Mouse (Mus musculus) lung, adult 2 months (tissue): ENCODE results near the gene Mfsd9.

ENCODE experiments used
- CTCF ChIP-seq: fragments of 200-500 bp; IDR thresholded peaks from 2 replicates; pipeline ENCODE4 v1.5.1; 2011; ENCODE audit warnings: mild to moderate bottlenecking, low read length, control low read depth; ENCODE audit not compliant: insufficient read depth
- POLR2A ChIP-seq: fragments of 200-500 bp; IDR thresholded peaks from 2 replicates; pipeline ENCODE4 v1.6.1; 2011; ENCODE audit warnings: low read depth, mild to moderate bottlenecking, control low read depth, low read length, borderline replicate concordance; ENCODE audit errors: extremely low read depth

- TF ChIP-seq CTCF = no peak
- no peak; the same call in 1 of the 2 replicates for TF ChIP-seq POLR2A
Observed at GRCm38 (mm10) chr1:40790324-40791141, at the start of gene Mfsd9.
